Mouse (Mus musculus) lung, adult 2 months (tissue): ENCODE measurements around the gene Sec31b.

Source experiments
- CTCF ChIP-seq: fragments of 200-500 bp; IDR thresholded peaks from 2 replicates; pipeline ENCODE4 v1.5.1; 2011; ENCODE audit warnings: mild to moderate bottlenecking, low read length, control low read depth; ENCODE audit not compliant: insufficient read depth
- POLR2A ChIP-seq: fragments of 200-500 bp; IDR thresholded peaks from 2 replicates; pipeline ENCODE4 v1.6.1; 2011; ENCODE audit warnings: low read depth, mild to moderate bottlenecking, control low read depth, low read length, borderline replicate concordance; ENCODE audit errors: extremely low read depth

DNA sequence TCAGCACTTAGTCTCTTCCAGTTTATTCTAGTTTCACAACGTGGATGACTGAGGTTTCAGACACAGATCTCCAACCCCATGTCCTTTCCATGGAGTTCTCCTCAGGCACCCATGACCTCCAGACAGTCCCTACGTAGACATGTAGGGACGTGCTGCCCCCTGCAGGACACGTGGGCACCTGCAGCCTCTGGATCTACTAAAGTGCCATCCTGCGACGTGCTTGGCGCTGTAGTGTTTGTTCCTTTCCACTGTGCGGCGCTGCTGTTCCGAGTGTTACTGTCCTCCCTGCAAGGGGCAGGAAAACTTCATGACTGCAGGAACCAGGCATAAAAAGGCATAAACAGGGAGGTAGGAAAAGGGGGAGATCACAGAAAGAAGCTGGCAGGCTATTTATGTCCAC is 71.5 kb downstream of the Sec31b start:
- TF ChIP-seq POLR2A (no peak), CTCF (peak; percentile 93)
